In genomic region chr16:5625159-5625558, GRCm38 (mm10) we compare ENCODE assay signal across 27 mouse cellular contexts.
DNase-seq lines count a peak whose midpoint lies in the region; ATAC-seq lines count a peak whose summit lies in the region.
"Had no signal": no experiment of that assay in that cellular context is flagged by ENCODE, and none has a peak within 500 bp of the region (broad histone marks: within the 10 kb centered on the region; RNA-seq: fewer than 3 reads in every experiment).

No protein-coding gene starts in this region.

- peak; percentile 79 for ATAC-seq in hindbrain, embryonic 15.5 days (ENCODE audit: low FRiP score, low read depth)
- 0 out of 2 replicates have a peak, but pooled peaks have one; percentile 14 for ATAC-seq in midbrain, embryonic 16.5 days
- ATAC-seq in midbrain, embryonic 11.5 days (ENCODE audit: low FRiP score), result no peak
- ATAC-seq in neural tube, embryonic 12.5 days (ENCODE audit: low FRiP score, low read depth), result peak; percentile 56; the same call in 1 of the 2 replicates
- ATAC-seq: forebrain, embryonic 15.5 days had no signal

- H3K27me3 ChIP-seq in hindbrain, embryonic 15.5 days, result no peaks in the 10 kb centered on the region
- no peaks in the 10 kb centered on the region for H3K27me3 ChIP-seq in hindbrain, embryonic 10.5 days (ENCODE audit: insufficient read depth, poor library complexity, severe bottlenecking)
- no peaks in the 10 kb centered on the region for H3K27me3 ChIP-seq in midbrain, embryonic 16.5 days (ENCODE audit: control insufficient read depth, insufficient read depth, low read depth, low read length)
- H3K27me3 ChIP-seq in midbrain, embryonic 11.5 days (ENCODE audit: control insufficient read depth, insufficient read depth, low read length), result no peaks in the 10 kb centered on the region
- H3K27me3 ChIP-seq in neural tube, embryonic 12.5 days (replicated peaks), result no peaks in the 10 kb centered on the region
- H3K27me3 ChIP-seq: embryonic facial prominence, embryonic 13.5 days; forebrain, embryonic 15.5 days; heart, embryonic 12.5 days; limb, embryonic 13.5 days; lung, embryonic 15.5 days had no signal

- no peaks in the 10 kb centered on the region for H3K9me3 ChIP-seq in hindbrain, embryonic 15.5 days
- no peaks in the 10 kb centered on the region for H3K9me3 ChIP-seq in hindbrain, embryonic 10.5 days
- H3K9me3 ChIP-seq in midbrain, embryonic 16.5 days (replicated peaks; ENCODE audit: control insufficient read depth, low read length, poor library complexity, severe bottlenecking), result no peaks in the 10 kb centered on the region
- no peaks in the 10 kb centered on the region for H3K9me3 ChIP-seq in midbrain, embryonic 11.5 days (ENCODE audit: control insufficient read depth, low read length)
- no peaks in the 10 kb centered on the region for H3K9me3 ChIP-seq in neural tube, embryonic 12.5 days
- H3K9me3 ChIP-seq: embryonic facial prominence, embryonic 13.5 days; forebrain, embryonic 10.5 days; forebrain, embryonic 15.5 days; heart, embryonic 12.5 days; limb, embryonic 13.5 days; lung, embryonic 15.5 days; midbrain, embryonic 10.5 days had no signal

- no peak overlapping the region for H3K4me3 ChIP-seq in hindbrain, embryonic 15.5 days
- H3K4me3 ChIP-seq in hindbrain, embryonic 10.5 days, result no peak overlapping the region
- no peak overlapping the region for H3K4me3 ChIP-seq in midbrain, embryonic 16.5 days (ENCODE audit: low read depth, low read length)
- no peak overlapping the region for H3K4me3 ChIP-seq in midbrain, embryonic 11.5 days (ENCODE audit: low read depth, low read length)
- no peak overlapping the region for H3K4me3 ChIP-seq in neural tube, embryonic 12.5 days
- H3K4me3 ChIP-seq: embryonic facial prominence, embryonic 13.5 days; forebrain, embryonic 10.5 days; forebrain, embryonic 15.5 days; heart, embryonic 12.5 days; limb, embryonic 13.5 days; lung, embryonic 15.5 days; midbrain, embryonic 10.5 days had no signal

- no peak overlapping the region for H3K9ac ChIP-seq in hindbrain, embryonic 15.5 days
- no peak overlapping the region for H3K9ac ChIP-seq in midbrain, embryonic 16.5 days (ENCODE audit: low read depth, low read length)
- H3K9ac ChIP-seq in midbrain, embryonic 11.5 days (ENCODE audit: low read length), result no peak overlapping the region
- no peak overlapping the region for H3K9ac ChIP-seq in neural tube, embryonic 12.5 days
- H3K9ac ChIP-seq: embryonic facial prominence, embryonic 13.5 days; forebrain, embryonic 15.5 days; heart, embryonic 12.5 days; limb, embryonic 13.5 days; lung, embryonic 15.5 days had no signal

- DNase-seq in hindbrain, embryonic 10.5 days (ENCODE audit: low spot score), result no peak
- no peak for DNase-seq in midbrain, embryonic 11.5 days (ENCODE audit: low spot score, missing footprints)
- DNase-seq in layer of hippocampus, postnatal 10 days (ENCODE audit: low spot score in 2 of 2), result no peak
- DNase-seq in B cell, adult 2 months, result no peak
- DNase-seq: adrenal gland, postnatal 25 days; cerebellum, adult 18-20 months; cerebellum, postnatal 10 days; gastrocnemius, postnatal 25 days; heart, adult 18-20 months; heart, postnatal 4 days; kidney, postnatal 10 days; layer of hippocampus, adult 9-11 months; right cerebral cortex, postnatal 4 days; thymus, adult 2 months; thymus, postnatal 36 days had no signal

- peak overlapping the region; percentile 46 for H3K27ac ChIP-seq in hindbrain, embryonic 15.5 days (replicated peaks)
- no peak overlapping the region for H3K27ac ChIP-seq in hindbrain, embryonic 10.5 days
- H3K27ac ChIP-seq in midbrain, embryonic 16.5 days (ENCODE audit: low read length), result peak overlapping the region; percentile 40
- no peak overlapping the region for H3K27ac ChIP-seq in midbrain, embryonic 11.5 days (ENCODE audit: low read depth, low read length)
- H3K27ac ChIP-seq in neural tube, embryonic 12.5 days, result no peak overlapping the region
- H3K27ac ChIP-seq: embryonic facial prominence, embryonic 13.5 days; forebrain, embryonic 10.5 days; forebrain, embryonic 15.5 days; limb, embryonic 13.5 days; lung, embryonic 15.5 days; midbrain, embryonic 10.5 days; stomach, postnatal 0 days had no signal

- WGBS in hindbrain, embryonic 15.5 days, result 34% methylated on average over 3 of the region's 3 CpGs
- 70% methylated on average over 3 of the region's 3 CpGs for WGBS in hindbrain, embryonic 10.5 days
- WGBS in midbrain, embryonic 16.5 days, result 42% methylated on average over 3 of the region's 3 CpGs
- 67% methylated on average over 3 of the region's 3 CpGs for WGBS in midbrain, embryonic 11.5 days
- WGBS in neural tube, embryonic 12.5 days, result 40% methylated on average over 3 of the region's 3 CpGs

- no peak overlapping the region for H3K4me2 ChIP-seq in hindbrain, embryonic 15.5 days
- H3K4me2 ChIP-seq in midbrain, embryonic 16.5 days (ENCODE audit: low read length), result no peak overlapping the region
- no peak overlapping the region for H3K4me2 ChIP-seq in midbrain, embryonic 11.5 days
- H3K4me2 ChIP-seq in neural tube, embryonic 12.5 days (replicated peaks), result no peak overlapping the region
- H3K4me2 ChIP-seq: embryonic facial prominence, embryonic 13.5 days; forebrain, embryonic 15.5 days; heart, embryonic 12.5 days; limb, embryonic 13.5 days; liver, embryonic 11.5 days; lung, embryonic 15.5 days had no signal

- H3K4me1 ChIP-seq in hindbrain, embryonic 15.5 days (replicated peaks), result peaks cover 5% of the 10 kb centered on the region; the same call in 1 of the 2 replicates
- H3K4me1 ChIP-seq in hindbrain, embryonic 10.5 days (replicated peaks), result 0 out of 2 replicates have a peak, but pooled peaks cover 2% of the 10 kb centered on the region
- peaks cover 10% of the 10 kb centered on the region; the same call in 1 of the 2 replicates for H3K4me1 ChIP-seq in midbrain, embryonic 16.5 days (ENCODE audit: control insufficient read depth, insufficient read depth, low read length)
- no peaks in the 10 kb centered on the region for H3K4me1 ChIP-seq in midbrain, embryonic 11.5 days (ENCODE audit: control insufficient read depth, insufficient read depth, low read length)
- H3K4me1 ChIP-seq in neural tube, embryonic 12.5 days, result peaks cover 8% of the 10 kb centered on the region; the same call in 1 of the 2 replicates
- H3K4me1 ChIP-seq: embryonic facial prominence, embryonic 13.5 days; forebrain, embryonic 10.5 days; forebrain, embryonic 15.5 days; heart, embryonic 12.5 days; lung, embryonic 15.5 days; midbrain, embryonic 10.5 days had no signal

- no peaks in the 10 kb centered on the region for H3K36me3 ChIP-seq in hindbrain, embryonic 15.5 days
- H3K36me3 ChIP-seq in hindbrain, embryonic 10.5 days, result no peaks in the 10 kb centered on the region
- H3K36me3 ChIP-seq in midbrain, embryonic 16.5 days (ENCODE audit: control insufficient read depth, insufficient read depth, low read length), result no peaks in the 10 kb centered on the region
- H3K36me3 ChIP-seq in midbrain, embryonic 11.5 days (ENCODE audit: control insufficient read depth, insufficient read depth, low read length), result no peaks in the 10 kb centered on the region
- no peaks in the 10 kb centered on the region for H3K36me3 ChIP-seq in neural tube, embryonic 12.5 days
- H3K36me3 ChIP-seq: embryonic facial prominence, embryonic 13.5 days; forebrain, embryonic 10.5 days; forebrain, embryonic 15.5 days; heart, embryonic 12.5 days; limb, embryonic 13.5 days; lung, embryonic 15.5 days; midbrain, embryonic 10.5 days had no signal

Comparison
In these comparisons a context has a peak if more than half of its experiments do, and no peak if none do; other contexts are left out.
1. H3K27ac ChIP-seq: peak in hindbrain, embryonic 15.5 days (single experiment) and midbrain, embryonic 16.5 days (single experiment); none in hindbrain, embryonic 10.5 days (single experiment), midbrain, embryonic 11.5 days (single experiment) and neural tube, embryonic 12.5 days (single experiment).